Mouse (Mus musculus) midbrain, embryonic 16.5 days (tissue): ENCODE measurements around the gene Fam163b. TPM values are rescaled to one million over a fixed set of nuclear protein-coding genes. Genes with fewer than 3 reads are reported as not detected.

Experiments
- polyA plus RNA-seq: library from polyadenylated mRNA; unstranded; fragments of >200 nt; fragmentation: Nextera tagmentation; extraction: Ambion mirVana; gene quantifications from 2 replicates; pipeline ENCODE4 v1.2.1, GENCODE M21; 2015

Fam163b gene
- polyA plus RNA-seq, 1 experiment from 2014 or later: 8.1 TPM

Other genes with a start within 250 kb of the Fam163b start
- gene Surf6, start 239.6 kb downstream of the Fam163b start, polyA plus RNA-seq: 30.7 and 32.6 TPM in 2 replicates
- 134 and 137 TPM in 2 replicates for gene Med22, start 231.8 kb downstream of the Fam163b start, polyA plus RNA-seq
- 376 and 399 TPM in 2 replicates for gene Rpl7a, start 231.7 kb downstream of the Fam163b start, polyA plus RNA-seq
- 58.6 and 59.2 TPM in 2 replicates for gene Surf2, start 226.1 kb downstream of the Fam163b start, polyA plus RNA-seq
- 90.1 and 97.5 TPM in 2 replicates for gene Surf1, start 226.0 kb downstream of the Fam163b start, polyA plus RNA-seq
- 99.9 and 103 TPM in 2 replicates for gene Surf4, start 208.6 kb downstream of the Fam163b start, polyA plus RNA-seq
- 0.38 and 0.41 TPM in 2 replicates for gene Stkld1, start 208.4 kb downstream of the Fam163b start, polyA plus RNA-seq
- gene Rexo4, start 178.1 kb downstream of the Fam163b start, polyA plus RNA-seq: 35.8 and 36.4 TPM in 2 replicates
- not detected in 2 replicates for gene Adamts13, start 169.1 kb downstream of the Fam163b start, polyA plus RNA-seq
- gene Cacfd1, start 132.6 kb downstream of the Fam163b start, polyA plus RNA-seq: 103 and 116 TPM in 2 replicates
- gene Slc2a6, start 114.5 kb downstream of the Fam163b start, polyA plus RNA-seq: 9.8 and 12.8 TPM in 2 replicates
- gene Mymk, start 70.3 kb downstream of the Fam163b start, polyA plus RNA-seq: 0.24 TPM in 1 of 2 replicates, not detected in the other
- 10.6 and 10.8 TPM in 2 replicates for gene Adamtsl2, start 63.1 kb downstream of the Fam163b start, polyA plus RNA-seq
- gene Dbh, start 22.7 kb upstream of the Fam163b start, polyA plus RNA-seq: 0.36 and 0.88 TPM in 2 replicates
- gene Sardh, start 105.8 kb upstream of the Fam163b start, polyA plus RNA-seq: 4.8 and 5.1 TPM in 2 replicates